Mouse (Mus musculus): ENCODE data around the gene Pde4b. TPM values are rescaled to one million over a fixed set of nuclear protein-coding genes. Genes with fewer than 3 reads are reported as not detected.
A peak's percentile ranks its signal among the peaks of the same experiment; 100 is the strongest.

The Pde4b gene
- polyA plus RNA-seq, 1 experiment from 2014 or later, result 7.0 TPM

DNA sequence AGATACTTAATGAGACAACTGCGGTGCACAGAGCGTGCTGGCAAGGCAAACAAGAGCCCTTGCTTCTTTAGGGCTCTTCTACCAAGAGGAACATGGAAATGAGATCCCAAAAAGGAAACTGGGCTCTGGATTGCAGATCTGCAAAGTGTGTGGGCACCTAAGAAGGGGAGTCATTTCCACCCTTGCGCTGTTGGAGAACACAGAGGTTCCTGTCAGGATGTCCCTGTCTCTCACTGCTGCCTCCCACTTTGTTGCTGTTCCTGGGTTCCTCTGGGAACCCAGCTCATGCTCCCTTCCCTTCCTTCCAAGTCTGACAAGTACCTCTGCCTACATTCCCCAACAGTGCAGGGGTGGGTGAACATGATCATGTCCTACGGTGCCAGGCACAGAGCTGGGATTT lies 61.4 kb downstream of the Pde4b start:
- Histone ChIP-seq H3K27me3 (ENCODE audit: control insufficient read depth, insufficient read depth, low read length) (no peaks in the 10 kb centered on the region), H3K27ac (ENCODE audit: low read depth, low read length) (no peak overlapping the region), H3K36me3 (ENCODE audit: control insufficient read depth, insufficient read depth, low read length) (no peaks in the 10 kb centered on the region), H3K4me1 (replicated peaks; ENCODE audit: control insufficient read depth, insufficient read depth, low read length) (no peaks in the 10 kb centered on the region), H3K9ac (ENCODE audit: low read depth, low read length) (no peak overlapping the region), H3K4me3 (ENCODE audit: low read depth, low read length) (no peak overlapping the region), H3K4me2 (replicated peaks; ENCODE audit: low read depth, low read length) (no peak overlapping the region), H3K9me3 (ENCODE audit: control insufficient read depth, low read length) (no peaks in the 10 kb centered on the region)
- no peak for ATAC-seq (ENCODE audit: low FRiP score)
- WGBS, result 83% methylated on average over 4 of the region's 4 CpGs
- no peak for DNase-seq (ENCODE audit: low spot score)

DNA sequence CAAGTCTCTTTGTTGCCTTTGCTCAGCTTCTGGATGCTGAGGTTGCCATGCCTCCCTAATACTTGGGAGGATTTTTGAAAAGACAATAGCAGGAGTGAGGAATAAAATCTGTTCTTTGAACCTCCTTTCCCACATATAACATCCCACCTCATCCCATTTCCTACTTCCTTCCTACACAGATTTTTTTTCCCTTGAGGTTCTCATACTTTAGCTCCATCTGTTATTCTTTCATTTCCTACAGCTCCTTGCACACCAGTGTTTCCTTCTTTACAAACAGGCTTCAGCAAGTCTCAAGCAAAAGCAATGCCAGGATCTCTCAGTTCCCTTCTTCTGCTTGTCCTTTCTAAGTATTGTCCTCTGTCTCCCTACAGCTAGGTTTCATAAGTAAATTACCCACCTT lies 71.8 kb downstream of the Pde4b start:
- Histone ChIP-seq H3K4me3 (ENCODE audit: low read depth, low read length) (no peak overlapping the region), H3K36me3 (ENCODE audit: control insufficient read depth, insufficient read depth, low read length) (no peaks in the 10 kb centered on the region), H3K9me3 (ENCODE audit: control insufficient read depth, low read length) (no peaks in the 10 kb centered on the region), H3K4me2 (replicated peaks; ENCODE audit: low read depth, low read length) (no peak overlapping the region), H3K9ac (ENCODE audit: low read depth, low read length) (no peak overlapping the region), H3K27me3 (ENCODE audit: control insufficient read depth, insufficient read depth, low read length) (no peaks in the 10 kb centered on the region), H3K27ac (ENCODE audit: low read depth, low read length) (no peak overlapping the region), H3K4me1 (replicated peaks; ENCODE audit: control insufficient read depth, insufficient read depth, low read length) (no peaks in the 10 kb centered on the region)
- ATAC-seq (ENCODE audit: low FRiP score) (no peak), DNase-seq (ENCODE audit: low spot score) (no peak)

DNA sequence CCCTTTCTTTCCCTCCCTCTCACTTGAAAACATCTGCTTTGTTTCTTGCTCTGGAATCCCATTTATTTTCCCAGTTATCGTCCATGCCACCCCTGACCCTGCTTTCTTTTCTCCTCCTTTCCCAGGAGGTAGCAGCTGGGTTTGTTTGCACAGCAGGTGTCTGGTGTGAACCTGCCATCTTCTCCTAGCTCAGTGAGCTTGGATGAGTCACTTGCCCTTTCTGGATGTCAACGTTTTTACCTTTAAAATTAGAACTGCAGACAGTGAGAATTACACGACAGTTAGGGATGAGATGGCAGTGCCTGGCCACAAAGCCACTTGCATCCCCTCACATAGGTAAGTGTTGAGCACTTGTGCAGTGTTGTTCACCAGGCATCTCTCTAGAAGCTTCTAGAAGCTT lies 84.3 kb downstream of the Pde4b start:
- ATAC-seq (ENCODE audit: low FRiP score), result no peak
- Histone ChIP-seq H3K4me3 (ENCODE audit: low read depth, low read length) (no peak overlapping the region), H3K27me3 (ENCODE audit: control insufficient read depth, insufficient read depth, low read length) (no peaks in the 10 kb centered on the region), H3K9ac (ENCODE audit: low read depth, low read length) (no peak overlapping the region), H3K4me1 (replicated peaks; ENCODE audit: control insufficient read depth, insufficient read depth, low read length) (no peaks in the 10 kb centered on the region), H3K4me2 (replicated peaks; ENCODE audit: low read depth, low read length) (no peak overlapping the region), H3K9me3 (ENCODE audit: control insufficient read depth, low read length) (no peaks in the 10 kb centered on the region), H3K27ac (ENCODE audit: low read depth, low read length) (no peak overlapping the region), H3K36me3 (ENCODE audit: control insufficient read depth, insufficient read depth, low read length) (no peaks in the 10 kb centered on the region)
- no peak for DNase-seq (ENCODE audit: low spot score)
- WGBS, result 51% methylated on average over 3 of the region's 3 CpGs

DNA sequence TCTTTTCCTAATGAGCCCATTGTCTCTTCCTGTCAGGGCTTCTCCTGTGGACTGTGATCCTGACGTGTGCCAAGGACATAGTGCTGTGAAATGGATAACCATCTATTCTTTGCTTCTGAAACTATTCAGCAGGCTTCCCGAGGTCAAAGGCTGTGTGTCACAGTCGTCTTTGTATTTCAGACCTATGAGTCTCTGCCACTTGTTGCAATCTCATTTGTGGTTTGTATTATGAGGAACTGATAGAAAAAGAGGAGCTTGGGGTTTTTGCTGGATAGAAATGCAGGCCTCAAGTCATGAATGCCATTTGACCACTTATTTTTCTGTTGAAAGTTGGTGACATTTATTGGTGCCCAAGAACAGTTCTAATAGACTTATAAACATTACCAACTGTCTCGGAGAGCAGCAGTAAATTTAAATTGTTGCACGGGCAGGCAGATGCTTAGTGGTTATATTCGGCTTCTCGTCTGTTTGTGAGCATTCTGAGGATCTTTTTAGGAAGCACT lies 85.4 kb downstream of the Pde4b start:
- ATAC-seq (ENCODE audit: low FRiP score), result no peak
- Histone ChIP-seq H3K4me2 (replicated peaks; ENCODE audit: low read depth, low read length) (no peak overlapping the region), H3K27me3 (ENCODE audit: control insufficient read depth, insufficient read depth, low read length) (no peaks in the 10 kb centered on the region), H3K9me3 (ENCODE audit: control insufficient read depth, low read length) (no peaks in the 10 kb centered on the region), H3K4me1 (replicated peaks; ENCODE audit: control insufficient read depth, insufficient read depth, low read length) (no peaks in the 10 kb centered on the region), H3K36me3 (ENCODE audit: control insufficient read depth, insufficient read depth, low read length) (no peaks in the 10 kb centered on the region), H3K27ac (ENCODE audit: low read depth, low read length) (no peak overlapping the region), H3K4me3 (ENCODE audit: low read depth, low read length) (no peak overlapping the region), H3K9ac (ENCODE audit: low read depth, low read length) (no peak overlapping the region)
- WGBS, result 55% methylated on average over 7 of the region's 7 CpGs
- no peak for DNase-seq (ENCODE audit: low spot score)

DNA sequence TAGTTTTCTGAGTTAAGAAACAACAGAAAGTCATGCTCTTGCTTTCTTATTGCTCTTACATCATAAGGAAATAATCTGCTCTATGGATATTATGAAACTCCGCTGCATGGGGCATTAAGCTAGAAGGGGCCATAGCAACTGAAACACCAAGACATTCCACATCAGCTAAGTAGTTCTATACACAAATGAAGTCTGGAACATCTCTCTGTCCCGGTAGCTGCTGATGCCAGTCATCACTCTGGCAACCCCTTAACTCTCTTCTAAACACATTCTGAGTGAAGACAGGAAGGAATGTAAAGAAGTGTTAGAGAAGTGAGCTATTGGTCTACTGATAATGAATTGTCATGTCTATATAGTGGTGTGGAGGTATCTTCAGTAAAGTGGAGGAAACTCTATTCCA lies 88.6 kb downstream of the Pde4b start:
- no peak overlapping the region for H3K9ac ChIP-seq (ENCODE audit: low read depth, low read length)
- no peak overlapping the region for H3K27ac ChIP-seq (ENCODE audit: low read depth, low read length)
- DNase-seq (ENCODE audit: low spot score) (no peak), ATAC-seq (ENCODE audit: low FRiP score) (no peak)
- no peak overlapping the region for H3K4me3 ChIP-seq (ENCODE audit: low read depth, low read length)
- WGBS, result 89% methylated on average over 2 of the region's 2 CpGs
- no peak overlapping the region for H3K4me2 ChIP-seq (replicated peaks; ENCODE audit: low read depth, low read length)
- no peaks in the 10 kb centered on the region for H3K36me3 ChIP-seq (ENCODE audit: control insufficient read depth, insufficient read depth, low read length)
- H3K9me3 ChIP-seq (ENCODE audit: control insufficient read depth, low read length), result no peaks in the 10 kb centered on the region
- H3K4me1 ChIP-seq (replicated peaks; ENCODE audit: control insufficient read depth, insufficient read depth, low read length), result no peaks in the 10 kb centered on the region
- no peaks in the 10 kb centered on the region for H3K27me3 ChIP-seq (ENCODE audit: control insufficient read depth, insufficient read depth, low read length)

DNA sequence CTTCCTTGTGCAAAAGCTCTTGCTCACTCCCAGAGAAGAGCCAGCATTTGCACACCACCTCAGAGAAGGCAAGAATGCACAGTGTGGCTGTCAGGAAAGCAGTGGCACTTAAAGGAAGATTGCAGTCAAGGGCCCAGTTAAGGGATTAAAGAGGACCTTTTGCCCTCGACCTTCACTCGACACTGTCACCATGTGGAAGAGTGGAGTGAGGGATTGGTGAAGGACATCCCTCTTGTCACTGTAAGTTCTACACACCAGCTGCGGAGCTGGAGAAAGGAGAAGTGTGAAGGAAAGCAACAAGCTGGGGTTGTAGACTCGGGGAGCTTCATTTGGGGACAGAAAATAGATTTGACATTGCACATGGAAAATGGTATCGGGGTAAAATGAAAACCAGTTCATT lies 89.9 kb downstream of the Pde4b start:
- no peaks in the 10 kb centered on the region for H3K36me3 ChIP-seq (ENCODE audit: control insufficient read depth, insufficient read depth, low read length)
- no peak overlapping the region for H3K4me3 ChIP-seq (ENCODE audit: low read depth, low read length)
- H3K4me2 ChIP-seq (replicated peaks; ENCODE audit: low read depth, low read length), result no peak overlapping the region
- H3K4me1 ChIP-seq (replicated peaks; ENCODE audit: control insufficient read depth, insufficient read depth, low read length), result no peaks in the 10 kb centered on the region
- DNase-seq (ENCODE audit: low spot score) (no peak), ATAC-seq (ENCODE audit: low FRiP score) (no peak)
- H3K27me3 ChIP-seq (ENCODE audit: control insufficient read depth, insufficient read depth, low read length), result no peaks in the 10 kb centered on the region
- WGBS, result 80% methylated on average over 5 of the region's 5 CpGs
- no peaks in the 10 kb centered on the region for H3K9me3 ChIP-seq (ENCODE audit: control insufficient read depth, low read length)
- H3K9ac ChIP-seq (ENCODE audit: low read depth, low read length), result no peak overlapping the region
- H3K27ac ChIP-seq (ENCODE audit: low read depth, low read length), result no peak overlapping the region

DNA sequence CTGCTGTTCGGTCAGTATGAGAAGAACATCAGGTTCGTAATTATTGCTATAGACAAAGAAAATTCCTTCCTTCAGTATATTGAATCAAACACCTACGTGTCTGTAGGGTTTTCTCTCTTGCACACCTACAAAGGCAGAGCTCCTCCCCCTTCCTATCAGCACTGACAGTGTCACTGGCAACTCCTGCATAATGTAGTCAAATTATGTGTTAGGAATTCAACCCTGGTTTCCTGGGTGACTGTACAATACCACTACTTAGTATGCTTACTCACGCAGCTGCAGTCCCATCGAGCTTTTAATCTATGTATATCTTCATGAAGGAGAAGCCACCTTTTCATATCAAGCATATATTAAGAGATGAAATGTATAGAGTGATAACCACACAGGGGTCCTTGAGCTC lies 99.5 kb downstream of the Pde4b start:
- no peak overlapping the region for H3K9ac ChIP-seq (ENCODE audit: low read depth, low read length)
- H3K9me3 ChIP-seq (ENCODE audit: control insufficient read depth, low read length), result no peaks in the 10 kb centered on the region
- no peaks in the 10 kb centered on the region for H3K27me3 ChIP-seq (ENCODE audit: control insufficient read depth, insufficient read depth, low read length)
- H3K27ac ChIP-seq (ENCODE audit: low read depth, low read length), result no peak overlapping the region
- H3K4me3 ChIP-seq (ENCODE audit: low read depth, low read length), result no peak overlapping the region
- H3K4me1 ChIP-seq (replicated peaks; ENCODE audit: control insufficient read depth, insufficient read depth, low read length), result no peaks in the 10 kb centered on the region
- no peak overlapping the region for H3K4me2 ChIP-seq (replicated peaks; ENCODE audit: low read depth, low read length)
- no peaks in the 10 kb centered on the region for H3K36me3 ChIP-seq (ENCODE audit: control insufficient read depth, insufficient read depth, low read length)
- peak; percentile 35; the same call in 1 of the 2 replicates for ATAC-seq (ENCODE audit: low FRiP score)
- 78% methylated on average over 5 of the region's 5 CpGs for WGBS
- DNase-seq (ENCODE audit: low spot score), result no peak

DNA sequence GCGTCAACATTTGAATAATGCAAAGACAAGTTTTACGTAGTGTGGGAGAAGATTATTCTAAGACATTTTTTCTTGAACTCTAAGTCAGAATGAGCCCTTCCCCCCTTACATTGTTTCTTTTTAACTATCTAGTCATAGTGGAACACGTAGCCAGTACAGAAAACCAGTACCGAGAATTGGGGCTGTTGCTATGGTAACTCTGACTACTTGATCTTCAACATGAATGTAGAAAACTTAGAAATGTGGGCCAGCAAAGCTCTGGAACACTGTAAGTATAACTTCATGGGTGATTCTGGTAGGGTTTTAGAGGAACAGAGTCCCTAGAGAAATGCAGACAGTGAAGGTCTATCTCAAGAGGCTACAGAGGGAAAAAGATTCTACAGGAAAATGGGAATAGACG lies 110.4 kb downstream of the Pde4b start:
- no peak overlapping the region for H3K4me3 ChIP-seq (ENCODE audit: low read depth, low read length)
- no peak for DNase-seq (ENCODE audit: low spot score)
- no peak overlapping the region for H3K4me2 ChIP-seq (replicated peaks; ENCODE audit: low read depth, low read length)
- H3K27me3 ChIP-seq (ENCODE audit: control insufficient read depth, insufficient read depth, low read length), result no peaks in the 10 kb centered on the region
- no peak for ATAC-seq (ENCODE audit: low FRiP score)
- WGBS, result 85% methylated on average over 5 of the region's 5 CpGs
- no peaks in the 10 kb centered on the region for H3K9me3 ChIP-seq (ENCODE audit: control insufficient read depth, low read length)
- H3K9ac ChIP-seq (ENCODE audit: low read depth, low read length), result no peak overlapping the region
- H3K36me3 ChIP-seq (ENCODE audit: control insufficient read depth, insufficient read depth, low read length), result no peaks in the 10 kb centered on the region
- no peaks in the 10 kb centered on the region for H3K4me1 ChIP-seq (replicated peaks; ENCODE audit: control insufficient read depth, insufficient read depth, low read length)
- H3K27ac ChIP-seq (ENCODE audit: low read depth, low read length), result no peak overlapping the region

DNA sequence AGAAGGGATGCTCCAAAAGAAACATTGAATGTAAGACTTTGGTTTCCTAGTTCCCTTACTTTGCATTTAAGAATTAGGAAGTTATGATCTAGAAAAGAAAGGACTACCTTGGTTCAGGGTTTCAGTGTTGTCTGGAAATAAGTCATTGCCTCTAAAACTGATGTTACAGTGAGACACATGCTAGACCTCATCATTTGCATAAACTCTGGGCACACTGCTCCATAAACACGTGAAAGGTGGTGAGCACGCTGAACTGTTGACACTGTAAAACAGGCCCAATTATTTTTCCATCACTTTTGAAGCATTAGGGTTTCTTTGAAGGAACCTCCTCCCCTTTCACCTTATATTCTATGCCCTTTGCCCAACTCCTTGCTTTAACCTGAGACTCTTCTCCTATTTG lies 122.4 kb downstream of the Pde4b start:
- no peaks in the 10 kb centered on the region for H3K36me3 ChIP-seq (ENCODE audit: control insufficient read depth, insufficient read depth, low read length)
- H3K4me1 ChIP-seq (replicated peaks; ENCODE audit: control insufficient read depth, insufficient read depth, low read length), result no peaks in the 10 kb centered on the region
- H3K4me3 ChIP-seq (ENCODE audit: low read depth, low read length), result no peak overlapping the region
- H3K9ac ChIP-seq (ENCODE audit: low read depth, low read length), result no peak overlapping the region
- H3K27ac ChIP-seq (ENCODE audit: low read depth, low read length), result no peak overlapping the region
- no peak for DNase-seq (ENCODE audit: low spot score)
- H3K9me3 ChIP-seq (ENCODE audit: control insufficient read depth, low read length), result no peaks in the 10 kb centered on the region
- WGBS, result 87% methylated on average over 2 of the region's 2 CpGs
- no peak overlapping the region for H3K4me2 ChIP-seq (replicated peaks; ENCODE audit: low read depth, low read length)
- H3K27me3 ChIP-seq (ENCODE audit: control insufficient read depth, insufficient read depth, low read length), result no peaks in the 10 kb centered on the region
- no peak for ATAC-seq (ENCODE audit: low FRiP score)

Data from hindbrain, embryonic 11.5 days (tissue).